Mouse (Mus musculus) heart, adult 2 months (tissue): ENCODE measurements at regions not wholly inside any gene's neighbourhood (a gene's known extent, or its start where the extent isn't known, plus 50 kb on each side); places are given as distances from the start of the nearest gene placed in this dataset.

Source experiments
- DNase-seq, 2 experiments: peaks; one replicate each; pipeline ENCODE4 v3.0.0; 2021
- H3K27ac ChIP-seq: fragments of 200-600 bp; 2 replicates; pipeline ENCODE4 v1.8.1; 2022
- H3K27me3 ChIP-seq: fragments of 200-500 bp; 2 replicates; pipeline ENCODE4 v1.6.1; 2012; ENCODE audit warnings: mild to moderate bottlenecking, low read length, inconsistent platforms, mixed read lengths; ENCODE audit not compliant: control insufficient read depth, insufficient read depth
- H3K36me3 ChIP-seq: fragments of 200-500 bp; 2 replicates; pipeline ENCODE4 v1.6.1; 2012; ENCODE audit warnings: low read length, inconsistent platforms; ENCODE audit not compliant: control insufficient read depth, insufficient read depth
- H3K4me1 ChIP-seq: fragments of 200-500 bp; 2 replicates; pipeline ENCODE4 v1.6.1; 2011; ENCODE audit warnings: low read length; ENCODE audit not compliant: control insufficient read depth, insufficient read depth
- H3K4me3 ChIP-seq: fragments of 200-600 bp; 2 replicates; pipeline ENCODE4 v1.8.1; 2022
- H3K79me2 ChIP-seq: fragments of 200-500 bp; replicated peaks from 2 replicates; pipeline ENCODE4 v1.6.1; 2012; ENCODE audit warnings: mild to moderate bottlenecking, inconsistent platforms, low read length, moderate library complexity, mixed read lengths; ENCODE audit not compliant: control insufficient read depth, insufficient read depth
- H3K9ac ChIP-seq: fragments of 200-500 bp; 2 replicates; pipeline ENCODE4 v1.6.1; 2012; ENCODE audit warnings: low read depth, mild to moderate bottlenecking, control low read depth, inconsistent platforms, low read length, mixed read lengths
- CTCF ChIP-seq: fragments of 200-600 bp; IDR thresholded peaks from 2 replicates; pipeline ENCODE4 v1.8.1; 2022; ENCODE audit warnings: antibody characterized with exemption, mild to moderate bottlenecking, moderate library complexity
- EP300 ChIP-seq: fragments of 200-500 bp; IDR thresholded peaks from 2 replicates; pipeline ENCODE4 v1.6.1; 2011; ENCODE audit warnings: low read depth, low read length, control low read depth; ENCODE audit not compliant: insufficient read depth
- POLR2A ChIP-seq: fragments of 200-500 bp; IDR thresholded peaks from 2 replicates; pipeline ENCODE4 v1.6.1; 2011; ENCODE audit warnings: mild to moderate bottlenecking, low read depth, low read length, control low read depth; ENCODE audit not compliant: insufficient read depth
- WGBS: fragments of 180-500 bp; shearing (Covaris S2); methylation state at CpG from one replicate; pipeline ENCODE4 v1.1.7; 2018; 5-methylcytosine and 5-hydroxymethylcytosine counted together
- intact Hi-C: fragments of 180-260 bp; cut with DNase I; formaldehyde crosslinking; loops from one replicate; pipeline ENCODE4 v1.15.1; 2025

GRCm38 (mm10) chr16:18683556-18683955 lies 53.8 kb upstream of the Sept5 start:
- Histone ChIP-seq H3K27ac (no peak overlapping the region), H3K27me3 (no peaks in the 10 kb centered on the region), H3K79me2 (no peaks in the 10 kb centered on the region), H3K4me3 (no peak overlapping the region), H3K4me1 (peaks cover 3% of the 10 kb centered on the region; the same call in 1 of the 2 replicates), H3K9ac (no peak overlapping the region), H3K36me3 (no peaks in the 10 kb centered on the region)
- 39% methylated on average over 6 of the region's 6 CpGs for WGBS
- intact Hi-C loops: no loop called here
- TF ChIP-seq EP300: no peak
- no peak for TF ChIP-seq CTCF
- no peak for TF ChIP-seq POLR2A
- peak in 1 of 2 experiments; percentile 16 for DNase-seq

- peak overlapping the region; percentile 87 for H3K27ac ChIP-seq
These were observed 56.4 kb upstream of the Sept5 start for GRCm38 (mm10) chr16:18686044-18686761.

GRCm38 (mm10) chr16:18686916-18687315 lies 57.2 kb upstream of the Sept5 start:
- WGBS: 1% methylated on average over 17 of the region's 17 CpGs
- TF ChIP-seq CTCF (no peak), POLR2A (peak; percentile 78), EP300 (0 out of 2 replicates have a peak, but pooled peaks have one; percentile 39)

More at GRCm38 (mm10) chr16:18686044-18686761, 56.4 kb upstream of the Sept5 start:
- no peaks in the 10 kb centered on the region for H3K36me3 ChIP-seq
- TF ChIP-seq EP300: no peak
- no peak for TF ChIP-seq POLR2A
- TF ChIP-seq CTCF: no peak
- intact Hi-C loops: loop anchor here (5.0 kb wide), 1 partner anchor 191 kb away; the partner anchor contains the start of genes Hira and Mrpl40
- DNase-seq: no peak
- H3K4me1 ChIP-seq: peaks cover 3% of the 10 kb centered on the region; the same call in 1 of the 2 replicates
- H3K79me2 ChIP-seq: no peaks in the 10 kb centered on the region
- WGBS: 36% methylated on average over 6 of the region's 6 CpGs
- H3K27me3 ChIP-seq: no peaks in the 10 kb centered on the region
- H3K4me3 ChIP-seq: peak overlapping the region; percentile 8; the same call in 1 of the 2 replicates
- no peak overlapping the region for H3K9ac ChIP-seq

GRCm38 (mm10) chr16:18687367-18687766 lies 57.6 kb upstream of the Sept5 start:
- peak overlapping the region; percentile 87 for H3K27ac ChIP-seq
- H3K4me1 ChIP-seq: peaks cover 3% of the 10 kb centered on the region; the same call in 1 of the 2 replicates
- peak overlapping the region; percentile 14 for H3K4me3 ChIP-seq
- H3K79me2 ChIP-seq: no peaks in the 10 kb centered on the region
- intact Hi-C loops: loop anchor here (5.0 kb wide), 1 partner anchor 190 kb away; the partner anchor contains the start of genes Hira and Mrpl40
- no peaks in the 10 kb centered on the region for H3K36me3 ChIP-seq
- no peaks in the 10 kb centered on the region for H3K27me3 ChIP-seq
- peak overlapping the region; percentile 36; the same call in 1 of the 2 replicates for H3K9ac ChIP-seq
- peak; percentile 69 to 72 for DNase-seq
- peak; percentile 74 for TF ChIP-seq CTCF
- TF ChIP-seq POLR2A: no peak
- 0 out of 2 replicates have a peak, but pooled peaks have one; percentile 39 for TF ChIP-seq EP300
- WGBS: 18% methylated on average over 8 of the region's 8 CpGs

More at GRCm38 (mm10) chr16:18686916-18687315, 57.2 kb upstream of the Sept5 start:
- Histone ChIP-seq H3K79me2 (no peaks in the 10 kb centered on the region), H3K27ac (peak overlapping the region; percentile 87), H3K4me1 (peaks cover 3% of the 10 kb centered on the region; the same call in 1 of the 2 replicates), H3K27me3 (no peaks in the 10 kb centered on the region), H3K9ac (peak overlapping the region; percentile 36), H3K36me3 (no peaks in the 10 kb centered on the region), H3K4me3 (peak overlapping the region; percentile 14)
- intact Hi-C loops: loop anchor here (5.0 kb wide), 1 partner anchor 190 kb away; the partner anchor contains the start of genes Hira and Mrpl40
- DNase-seq: peak; percentile 90 to 94

GRCm38 (mm10) chr16:18695596-18695995 lies 65.8 kb upstream of the Sept5 start:
- no peak for DNase-seq
- peaks cover 3% of the 10 kb centered on the region for H3K4me1 ChIP-seq
- no peaks in the 10 kb centered on the region for H3K27me3 ChIP-seq
- intact Hi-C loops: loop anchor here (5.0 kb wide), 1 partner anchor 37 kb away; no protein-coding TSS in a partner anchor
- no peaks in the 10 kb centered on the region for H3K36me3 ChIP-seq
- TF ChIP-seq EP300 (no peak), POLR2A (no peak), CTCF (no peak)
- no peak overlapping the region for H3K27ac ChIP-seq
- WGBS: 70% methylated on average over 5 of the region's 5 CpGs
- H3K9ac ChIP-seq: no peak overlapping the region
- no peak overlapping the region for H3K4me3 ChIP-seq
- no peaks in the 10 kb centered on the region for H3K79me2 ChIP-seq
